Mouse (Mus musculus) kidney, adult 2 months (tissue): ENCODE measurements at regions not wholly inside any gene's neighbourhood (a gene's known extent, or its start where the extent isn't known, plus 50 kb on each side); places are given as distances from the start of the nearest gene placed in this dataset.

Experiments used
- CTCF ChIP-seq: fragments of 200-500 bp; conservative IDR thresholded peaks from 2 replicates; pipeline ENCODE4 v1.5.1; 2011; ENCODE audit warnings: low read depth, mild to moderate bottlenecking, control low read depth, low read length, moderate library complexity, mixed read lengths; ENCODE audit not compliant: insufficient read depth, insufficient read length
- POLR2A ChIP-seq: fragments of 200-500 bp; IDR thresholded peaks from one replicate; pipeline ENCODE4 v1.6.1; 2011; ENCODE audit warnings: low read depth, low read length, control low read depth

GRCm38 (mm10) chr12:109536536-109536935 is 63.6 kb downstream of the Rtl1 start:
- TF ChIP-seq POLR2A: no peak
- TF ChIP-seq CTCF: no peak
